Mouse (Mus musculus): Measurements from ENCODE around the gene Fbxl8. TPM values are rescaled to one million over a fixed set of nuclear protein-coding genes. Genes with fewer than 3 reads are reported as not detected.
A peak's percentile ranks its signal among the peaks of the same experiment; 100 is the strongest.

The Fbxl8 gene
- polyA plus RNA-seq, 1 experiment: 3.7 TPM

DNA sequence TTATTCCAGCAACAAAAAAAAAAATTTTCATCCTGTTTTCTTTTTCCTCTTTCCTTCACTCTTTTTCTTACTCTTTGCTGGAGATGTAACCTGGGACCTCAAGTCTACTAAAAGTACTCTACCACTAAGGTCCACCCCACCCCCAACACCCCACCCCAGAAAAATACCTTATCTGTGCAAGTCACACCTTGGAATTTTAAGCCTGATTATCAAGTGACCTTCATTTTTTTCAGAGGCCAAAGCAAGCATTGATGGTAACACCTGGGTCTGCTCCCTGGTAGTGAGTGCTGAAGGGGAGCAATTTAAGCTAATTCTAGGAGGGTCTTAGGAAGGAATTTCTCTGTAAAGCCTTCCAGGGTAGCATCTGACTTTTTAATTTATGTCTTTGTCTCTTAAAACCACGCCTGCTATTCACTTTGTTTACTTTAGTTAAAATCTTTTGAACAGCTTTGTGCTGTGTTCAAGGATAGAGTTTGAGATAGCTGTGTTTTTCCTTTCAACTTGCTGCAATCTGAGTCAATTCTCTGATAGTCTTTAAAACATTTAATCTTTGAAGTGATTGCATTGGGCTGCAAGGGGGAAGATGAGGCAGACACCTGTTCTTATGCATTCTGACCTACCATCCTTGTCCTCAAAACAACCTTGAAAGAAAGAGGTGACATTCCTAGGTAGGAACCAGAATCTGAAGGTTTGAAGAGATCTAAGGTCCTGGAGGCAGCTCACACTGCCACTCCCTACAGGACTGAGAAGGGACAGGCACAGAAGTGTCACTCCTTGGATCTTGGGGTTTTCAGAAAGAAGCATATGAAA is 31.1 kb upstream of the Fbxl8 start:
- no peak for TF ChIP-seq POLR2A (IDR thresholded peaks at IDR 0.05; ENCODE audit: borderline replicate concordance, control insufficient read depth, low read depth, low read length)
- TF ChIP-seq CTCF (IDR thresholded peaks at IDR 0.05; ENCODE audit: control insufficient read depth, insufficient read depth, low read length): no peak
- WGBS: 80% methylated on average over 1 of the region's 1 CpGs
- Histone ChIP-seq H3K4me3 (replicated peaks; ENCODE audit: control insufficient read depth, low read depth, low read length) (no peak overlapping the region), H3K4me1 (ENCODE audit: control insufficient read depth, insufficient read depth, low read length) (no peaks in the 10 kb centered on the region; the same call in 1 of the 2 replicates), H3K27ac (ENCODE audit: control insufficient read depth, insufficient read depth, low read depth, low read length, poor library complexity) (no peak overlapping the region)

DNA sequence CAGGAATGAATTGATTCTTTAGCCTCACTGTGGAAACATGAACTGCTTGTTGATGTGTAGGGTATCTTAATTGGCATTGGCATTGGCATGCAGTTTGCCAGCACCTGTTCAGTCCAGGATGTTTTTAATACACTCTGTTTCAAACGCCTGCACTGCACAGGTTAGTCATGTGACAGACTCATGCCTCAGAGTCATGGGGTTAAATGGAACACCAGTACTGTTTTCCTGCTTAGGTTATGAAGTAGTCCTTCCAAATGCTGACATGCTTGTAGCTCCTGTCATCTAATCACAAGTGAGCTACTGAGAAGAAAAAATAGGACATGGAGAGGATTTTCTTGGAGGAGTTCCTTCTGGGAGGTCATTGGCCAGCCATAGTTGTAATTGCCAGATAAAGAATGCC is 29.2 kb upstream of the Fbxl8 start:
- no peak for TF ChIP-seq CTCF (IDR thresholded peaks at IDR 0.05; ENCODE audit: control insufficient read depth, insufficient read depth, low read length)
- TF ChIP-seq POLR2A (IDR thresholded peaks at IDR 0.05; ENCODE audit: borderline replicate concordance, control insufficient read depth, low read depth, low read length): no peak
- Histone ChIP-seq H3K4me3 (replicated peaks; ENCODE audit: control insufficient read depth, low read depth, low read length) (no peak overlapping the region), H3K4me1 (ENCODE audit: control insufficient read depth, insufficient read depth, low read length) (no peaks in the 10 kb centered on the region; the same call in 1 of the 2 replicates), H3K27ac (ENCODE audit: control insufficient read depth, insufficient read depth, low read depth, low read length, poor library complexity) (no peak overlapping the region)
- WGBS: 62% methylated on average over 1 of the region's 1 CpGs

GRCm38 (mm10) chr8:105237442-105238142 is 26.9 kb upstream of the Fbxl8 start:
- no peaks in the 10 kb centered on the region for H3K4me1 ChIP-seq (ENCODE audit: control insufficient read depth, insufficient read depth, low read length)
- TF ChIP-seq CTCF (IDR thresholded peaks at IDR 0.05; ENCODE audit: control insufficient read depth, insufficient read depth, low read length) (no peak), POLR2A (IDR thresholded peaks at IDR 0.05; ENCODE audit: borderline replicate concordance, control insufficient read depth, low read depth, low read length) (no peak)
- 77% methylated on average over 14 of the region's 14 CpGs for WGBS
- no peak overlapping the region for H3K27ac ChIP-seq (ENCODE audit: control insufficient read depth, insufficient read depth, low read depth, low read length, poor library complexity)
- H3K4me3 ChIP-seq (replicated peaks; ENCODE audit: control insufficient read depth, low read depth, low read length): no peak overlapping the region

DNA sequence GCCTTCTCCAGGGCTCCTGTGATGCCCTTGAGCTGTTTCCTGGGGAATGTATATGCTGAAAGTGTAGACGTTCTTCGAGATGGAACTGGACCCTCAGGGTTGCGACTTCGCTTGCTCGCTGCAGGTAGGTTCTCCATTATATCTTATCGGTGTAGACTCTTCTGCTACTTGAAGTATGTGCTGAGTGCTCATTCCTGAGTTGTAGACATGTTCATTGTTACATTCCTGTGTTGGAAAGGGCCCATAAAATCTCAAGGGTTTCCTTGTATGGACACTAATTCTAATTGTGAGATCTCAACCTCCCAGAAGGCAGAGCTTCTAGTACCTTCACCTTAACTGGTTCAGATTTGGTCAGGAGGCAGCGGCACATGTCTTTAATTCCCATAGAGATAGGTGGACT is 23.4 kb upstream of the Fbxl8 start:
- Histone ChIP-seq H3K4me1 (ENCODE audit: control insufficient read depth, insufficient read depth, low read length) (no peaks in the 10 kb centered on the region), H3K4me3 (replicated peaks; ENCODE audit: control insufficient read depth, low read depth, low read length) (no peak overlapping the region), H3K27ac (ENCODE audit: control insufficient read depth, insufficient read depth, low read depth, low read length, poor library complexity) (no peak overlapping the region)
- TF ChIP-seq CTCF (IDR thresholded peaks at IDR 0.05; ENCODE audit: control insufficient read depth, insufficient read depth, low read length) (no peak), POLR2A (IDR thresholded peaks at IDR 0.05; ENCODE audit: borderline replicate concordance, control insufficient read depth, low read depth, low read length) (no peak)
- 94% methylated on average over 7 of the region's 7 CpGs for WGBS

- Histone ChIP-seq H3K27ac (ENCODE audit: control insufficient read depth, insufficient read depth, low read depth, low read length, poor library complexity) (no peak overlapping the region), H3K4me3 (replicated peaks; ENCODE audit: control insufficient read depth, low read depth, low read length) (no peak overlapping the region), H3K4me1 (ENCODE audit: control insufficient read depth, insufficient read depth, low read length) (no peaks in the 10 kb centered on the region)
- WGBS: 87% methylated on average over 6 of the region's 6 CpGs
- TF ChIP-seq CTCF (IDR thresholded peaks at IDR 0.05; ENCODE audit: control insufficient read depth, insufficient read depth, low read length) (no peak), POLR2A (IDR thresholded peaks at IDR 0.05; ENCODE audit: borderline replicate concordance, control insufficient read depth, low read depth, low read length) (no peak)
Observed at GRCm38 (mm10) chr8:105251954-105252353, 12.5 kb upstream of the Fbxl8 start.

DNA sequence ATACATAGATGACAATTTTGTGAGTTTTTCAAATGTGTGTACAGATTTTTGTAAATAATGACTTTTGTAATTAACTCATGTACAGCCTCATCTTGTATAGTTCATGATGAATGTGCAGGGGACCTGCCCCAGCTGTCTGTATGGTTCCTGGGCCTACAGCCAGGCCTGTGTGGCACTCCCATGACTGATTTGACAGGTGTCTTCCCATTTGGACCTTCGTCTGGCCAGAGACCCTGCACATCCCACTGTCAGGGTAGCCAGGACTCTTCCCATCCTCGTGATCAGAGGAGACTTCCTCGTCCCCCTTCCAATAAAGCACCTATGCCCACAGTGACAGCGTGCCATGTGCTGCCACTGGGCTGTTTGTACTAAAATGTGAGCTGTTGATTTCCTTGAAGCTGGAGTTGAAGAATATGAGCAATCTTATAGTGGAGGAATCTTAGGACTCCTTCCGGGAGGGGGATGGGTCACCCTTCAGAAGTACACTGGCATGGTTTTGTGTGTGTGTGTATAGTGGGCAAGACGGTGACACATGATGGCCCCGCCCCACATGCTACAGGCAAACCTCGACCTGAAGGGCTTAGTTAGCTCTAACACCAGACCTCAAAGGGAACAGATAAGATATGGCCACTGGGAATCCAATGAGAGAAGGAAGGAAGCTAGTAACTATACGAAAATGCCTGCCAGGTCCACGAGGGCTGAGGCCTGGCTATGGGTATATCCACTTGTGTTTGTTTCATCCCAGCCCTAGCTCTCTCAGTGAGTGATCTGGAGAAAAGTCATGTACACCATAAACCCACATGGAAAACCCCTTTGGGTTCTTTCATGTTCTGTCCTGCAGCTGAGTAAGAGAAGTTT is 11.5 kb upstream of the Fbxl8 start:
- TF ChIP-seq CTCF (IDR thresholded peaks at IDR 0.05; ENCODE audit: control insufficient read depth, insufficient read depth, low read length) (no peak), POLR2A (IDR thresholded peaks at IDR 0.05; ENCODE audit: borderline replicate concordance, control insufficient read depth, low read depth, low read length) (no peak)
- Histone ChIP-seq H3K4me1 (ENCODE audit: control insufficient read depth, insufficient read depth, low read length) (no peaks in the 10 kb centered on the region), H3K4me3 (replicated peaks; ENCODE audit: control insufficient read depth, low read depth, low read length) (no peak overlapping the region), H3K27ac (ENCODE audit: control insufficient read depth, insufficient read depth, low read depth, low read length, poor library complexity) (no peak overlapping the region)
- 68% methylated on average over 10 of the region's 10 CpGs for WGBS

- 62% methylated on average over 20 of the region's 20 CpGs for WGBS
- Histone ChIP-seq H3K27ac (ENCODE audit: control insufficient read depth, insufficient read depth, low read depth, low read length, poor library complexity) (no peak overlapping the region; the same call in 1 of the 2 replicates), H3K4me3 (replicated peaks; ENCODE audit: control insufficient read depth, low read depth, low read length) (peak overlapping the region; percentile 58), H3K4me1 (ENCODE audit: control insufficient read depth, insufficient read depth, low read length) (no peaks in the 10 kb centered on the region)
- TF ChIP-seq CTCF (IDR thresholded peaks at IDR 0.05; ENCODE audit: control insufficient read depth, insufficient read depth, low read length) (no peak), POLR2A (IDR thresholded peaks at IDR 0.05; ENCODE audit: borderline replicate concordance, control insufficient read depth, low read depth, low read length) (no peak)
Observed at GRCm38 (mm10) chr8:105253766-105254151, 10.7 kb upstream of the Fbxl8 start.
